Mouse (Mus musculus): Measurements from ENCODE around the gene Rgs3.

DNA sequence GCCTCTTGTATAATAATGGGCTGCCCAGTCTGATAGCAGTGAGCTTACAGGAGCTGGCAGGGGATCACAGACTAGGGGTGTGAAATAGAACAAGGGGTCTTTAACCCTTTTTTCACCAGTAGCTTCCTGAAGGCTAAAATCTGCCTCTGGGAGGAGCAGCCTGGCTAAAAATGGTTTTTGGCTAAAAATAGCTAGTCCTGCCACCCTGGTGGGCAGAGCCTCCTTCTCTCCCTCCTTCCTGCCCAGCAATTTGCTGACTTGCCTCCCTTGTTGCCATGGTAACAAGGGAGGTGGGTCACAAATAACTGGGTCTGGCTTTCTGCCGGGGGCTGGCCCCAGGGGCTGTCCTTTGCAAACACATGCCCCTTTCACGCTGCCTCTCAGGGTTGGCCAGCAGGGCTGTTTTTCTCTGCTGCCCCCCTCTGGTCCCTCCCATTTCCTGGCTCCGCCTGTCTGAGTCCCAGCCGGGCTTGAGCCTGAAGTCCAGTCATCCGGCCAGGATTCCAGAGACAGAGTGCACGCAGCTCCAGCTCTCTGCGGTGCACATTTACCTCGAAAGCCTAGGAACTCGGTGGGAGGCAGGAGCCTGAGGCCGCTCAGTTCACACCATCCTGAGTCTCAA, 139.7 kb downstream of the Rgs3 start:
- peak; percentile 98 for TF ChIP-seq POLR2A (IDR thresholded peaks at IDR 0.05; ENCODE audit: extremely low read depth, insufficient read depth, low read length)
- TF ChIP-seq CTCF (IDR thresholded peaks at IDR 0.05; ENCODE audit: low read depth, low read length), result peak; percentile 24; the same call in 1 of the 2 replicates
